Mouse (Mus musculus) heart, adult 2 months (tissue): ENCODE measurements around the gene 2310033P09Rik.

Source experiments
- EP300 ChIP-seq: fragments of 200-500 bp; IDR thresholded peaks from 2 replicates; pipeline ENCODE4 v1.6.1; 2011; ENCODE audit warnings: low read depth, low read length, control low read depth; ENCODE audit not compliant: insufficient read depth
- POLR2A ChIP-seq: fragments of 200-500 bp; IDR thresholded peaks from 2 replicates; pipeline ENCODE4 v1.6.1; 2011; ENCODE audit warnings: mild to moderate bottlenecking, low read depth, low read length, control low read depth; ENCODE audit not compliant: insufficient read depth

DNA sequence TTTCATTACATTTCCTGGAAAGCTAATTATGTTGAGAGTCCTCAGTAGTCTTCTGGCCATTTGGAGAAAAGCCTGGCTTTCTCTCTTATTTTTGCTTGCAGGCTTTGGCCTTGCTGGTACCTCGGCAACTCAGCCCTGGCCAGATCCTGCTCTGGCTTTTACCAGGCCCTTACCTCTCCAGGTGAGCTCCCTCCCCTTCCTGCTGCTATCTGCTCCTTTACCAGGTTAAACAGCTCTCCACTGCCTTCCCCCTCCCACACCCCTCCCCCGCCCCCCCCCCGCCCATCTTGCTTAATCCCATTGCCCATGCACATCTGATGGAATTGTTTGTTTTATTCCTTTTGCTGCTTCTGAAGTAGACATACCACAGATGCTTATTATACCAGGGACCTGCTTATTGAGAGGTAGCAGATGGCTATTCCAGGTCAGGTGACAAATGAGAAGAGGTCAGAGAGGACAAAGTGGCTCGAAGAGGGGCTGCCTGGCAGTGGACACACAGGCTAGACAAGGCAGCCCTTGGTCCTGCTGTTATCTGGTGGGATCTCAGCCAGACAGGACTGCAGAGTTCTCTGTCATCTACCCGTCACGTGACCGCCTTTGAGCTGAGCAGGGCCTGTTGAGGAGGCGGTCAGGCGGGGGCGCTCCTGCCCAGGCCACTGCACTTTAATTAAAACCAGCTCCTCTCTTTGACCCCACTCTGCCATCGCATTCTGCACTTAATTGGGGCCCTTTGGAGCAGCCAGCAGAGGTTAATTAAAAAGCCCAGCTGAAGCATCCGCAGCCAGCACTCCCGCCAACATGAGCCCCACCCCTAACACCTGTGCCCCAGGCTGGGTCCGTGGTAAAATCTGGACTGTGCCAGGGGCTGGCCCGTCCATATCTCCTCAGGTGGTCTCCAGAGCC lies 30.7 kb downstream of the 2310033P09Rik start:
- TF ChIP-seq EP300, result no peak
- TF ChIP-seq POLR2A, result no peak
